Mouse (Mus musculus) heart, adult 9 months (tissue): ENCODE results near the gene Vps33a.
A peak's percentile ranks its signal among the peaks of the same experiment; 100 is the strongest.
"Not testable (repeated sequence)": the region's sequence is repeated elsewhere in the genome, so short reads cannot be mapped to it uniquely, and the experiment has no call there.

Experiments
- DNase-seq, 2 experiments: peaks; one replicate each; pipeline ENCODE4 v3.0.0; 2022; ENCODE audit warnings: low spot score in 2 of 2

Gene Vps33a

GRCm38 (mm10) chr5:123524393-123524750, 48.5 kb downstream of the Vps33a start:
- no peak for DNase-seq

- peak; percentile 98 to 99 for DNase-seq
These were observed 49.0 kb downstream of the Vps33a start, which contains the start of gene Diablo for GRCm38 (mm10) chr5:123523692-123524392. Diablo (minus strand) TSS chr5:123524176.

GRCm38 (mm10) chr5:123522166-123522565, 50.7 kb downstream of the Vps33a start:
- DNase-seq = no peak

- DNase-seq = no peak
These were observed 51.2 kb downstream of the Vps33a start for GRCm38 (mm10) chr5:123521621-123522020.

- no peak for DNase-seq
These were observed 52.2 kb downstream of the Vps33a start for GRCm38 (mm10) chr5:123520666-123521065.

- no peak for DNase-seq
These were observed 58.0 kb downstream of the Vps33a start for GRCm38 (mm10) chr5:123514871-123515270.

- no peak for DNase-seq
These were observed 60.7 kb downstream of the Vps33a start for GRCm38 (mm10) chr5:123512102-123512501.

GRCm38 (mm10) chr5:123511426-123511825, 61.4 kb downstream of the Vps33a start:
- not testable (repeated sequence) for DNase-seq

GRCm38 (mm10) chr5:123510160-123510559, 62.7 kb downstream of the Vps33a start, which contains the start of gene B3gnt4:
B3gnt4 (plus strand) TSS chr5:123510460.
- no peak for DNase-seq

- DNase-seq = no peak
These were observed 63.9 kb downstream of the Vps33a start for GRCm38 (mm10) chr5:123508921-123509320.

GRCm38 (mm10) chr5:123507936-123508723, 64.7 kb downstream of the Vps33a start:
- DNase-seq = peak; percentile 61 to 74

- DNase-seq = no peak
These were observed 70.9 kb downstream of the Vps33a start for GRCm38 (mm10) chr5:123501973-123502372.

- DNase-seq = no peak
These were observed 73.1 kb downstream of the Vps33a start for GRCm38 (mm10) chr5:123499717-123500116.

- DNase-seq = peak; percentile 67 to 72
These were observed 82.9 kb downstream of the Vps33a start for GRCm38 (mm10) chr5:123489935-123490334.

- DNase-seq = no peak
These were observed 83.6 kb downstream of the Vps33a start, which contains the start of the genes Lrrc43 and Il31 for GRCm38 (mm10) chr5:123489112-123489785. Lrrc43 (plus strand) TSS chr5:123489305. Il31 (minus strand) TSS chr5:123489489.

- no peak for DNase-seq
These were observed 85.0 kb downstream of the Vps33a start for GRCm38 (mm10) chr5:123487659-123488395.
